Mouse (Mus musculus): ENCODE results near the gene Cacul1. TPM values are rescaled to one million over a fixed set of nuclear protein-coding genes. Genes with fewer than 3 reads are reported as not detected.
"Not testable (repeated sequence)": the region's sequence is repeated elsewhere in the genome, so short reads cannot be mapped to it uniquely, and the experiment has no call there.

Gene Cacul1
- 10 to 100 TPM; 15.9 to 34.0 (median 29.7) TPM for polyA plus RNA-seq (2017; shearing (Covaris generic))

- ATAC-seq, result peak; percentile 86
Observed at GRCm38 (mm10) chr19:60580582-60581339, at the start of gene Cacul1. TSS of gene Cacul1 (minus strand) at chr19:60581025.

- ATAC-seq, result no peak
Observed at GRCm38 (mm10) chr19:60619420-60619819, 38.6 kb upstream of the Cacul1 start.

GRCm38 (mm10) chr19:60617007-60617406 lies 36.2 kb upstream of the Cacul1 start:
- no peak for ATAC-seq

- no peak for ATAC-seq
Observed at GRCm38 (mm10) chr19:60615470-60616200, 34.8 kb upstream of the Cacul1 start.

- ATAC-seq, result no peak
Observed at GRCm38 (mm10) chr19:60611525-60612215, 30.8 kb upstream of the Cacul1 start.

- ATAC-seq, result no peak
Observed at GRCm38 (mm10) chr19:60608766-60609165, 27.9 kb upstream of the Cacul1 start.

- ATAC-seq, result no peak
Observed at GRCm38 (mm10) chr19:60603586-60603985, 22.8 kb upstream of the Cacul1 start.

GRCm38 (mm10) chr19:60602066-60602465 lies 21.2 kb upstream of the Cacul1 start:
- ATAC-seq, result not testable (repeated sequence)

- no peak for ATAC-seq
Observed at GRCm38 (mm10) chr19:60598025-60598697, 17.3 kb upstream of the Cacul1 start.

GRCm38 (mm10) chr19:60589646-60590045 lies 8.8 kb upstream of the Cacul1 start:
- no peak for ATAC-seq

GRCm38 (mm10) chr19:60586652-60587051 lies 5.8 kb upstream of the Cacul1 start:
- no peak for ATAC-seq

GRCm38 (mm10) chr19:60583201-60583600 lies 2.4 kb upstream of the Cacul1 start:
- no peak for ATAC-seq

GRCm38 (mm10) chr19:60581377-60582290 lies 809 bp upstream of the Cacul1 start:
- ATAC-seq, result peak; percentile 1

- peak; percentile 59 for ATAC-seq
Observed at GRCm38 (mm10) chr19:60579771-60580581, 849 bp downstream of the Cacul1 start.

- no peak for ATAC-seq
Observed at GRCm38 (mm10) chr19:60576741-60577140, 4.1 kb downstream of the Cacul1 start.

- ATAC-seq, result no peak
Observed at GRCm38 (mm10) chr19:60560497-60560896, 20.3 kb downstream of the Cacul1 start.

GRCm38 (mm10) chr19:60554866-60555438 lies 25.9 kb downstream of the Cacul1 start:
- no peak for ATAC-seq

- ATAC-seq, result peak; percentile 58
Observed at GRCm38 (mm10) chr19:60553501-60553900, 27.3 kb downstream of the Cacul1 start.

GRCm38 (mm10) chr19:60543302-60543701 lies 37.5 kb downstream of the Cacul1 start:
- ATAC-seq, result peak; percentile 32

GRCm38 (mm10) chr19:60531897-60532296 lies 48.9 kb downstream of the Cacul1 start:
- no peak for ATAC-seq

Data from inflammation-experienced regulatory T-cells, adult 6 months (primary cell).